Mouse (Mus musculus) ES-Bruce4 (cell line): Measurements from ENCODE around the gene Thap8.

Experiments used
- CTCF ChIP-seq: IDR thresholded peaks from one replicate; pipeline ENCODE4 v1.8.1; 2011; ENCODE audit warnings: low read depth, low read length
- EP300 ChIP-seq: IDR thresholded peaks from 2 replicates; pipeline ENCODE4 v1.6.1; 2011; ENCODE audit warnings: low read depth, low read length; ENCODE audit not compliant: insufficient read depth
- POLR2A ChIP-seq: IDR thresholded peaks from one replicate; pipeline ENCODE4 v1.8.1; 2011; ENCODE audit warnings: low read length; ENCODE audit not compliant: insufficient read depth

DNA sequence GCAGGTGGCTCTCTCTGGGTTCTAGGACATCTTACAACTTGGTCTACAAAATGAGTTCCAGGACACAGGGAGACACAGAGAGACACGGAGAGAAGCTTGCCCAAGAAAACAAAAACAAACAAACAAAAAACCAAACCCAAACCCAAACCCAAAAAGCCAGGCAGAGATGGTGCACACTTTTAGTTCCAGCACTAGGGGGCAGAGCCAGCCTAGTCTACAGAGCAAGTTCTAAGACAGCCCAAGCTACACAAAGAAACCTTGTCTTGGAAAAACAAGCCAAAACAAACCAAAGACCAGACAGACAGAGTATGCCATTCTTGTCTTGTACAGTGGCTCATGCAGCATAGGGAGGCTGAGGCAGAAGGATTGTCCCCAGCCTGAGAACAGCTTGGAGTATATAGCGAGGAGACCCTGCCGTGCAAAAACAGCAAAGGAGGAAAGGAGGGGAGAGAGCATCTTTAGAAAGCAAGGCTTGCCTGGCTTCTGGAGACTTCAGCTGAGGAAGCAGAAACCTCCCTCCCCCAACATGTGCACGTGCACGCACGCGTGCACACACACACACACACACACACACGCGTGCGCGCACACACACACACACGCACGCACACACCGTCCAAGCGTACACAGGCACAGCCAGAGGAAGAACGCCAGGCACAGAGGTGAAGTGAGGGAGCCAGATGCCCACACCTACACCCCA lies 26.3 kb downstream of the Thap8 start:
- TF ChIP-seq POLR2A, result no peak
- TF ChIP-seq CTCF, result peak; percentile 32
- no peak for TF ChIP-seq EP300
